Mouse (Mus musculus) cortical plate, adult 2 months (tissue): ENCODE data around the gene Serpina11.

ENCODE experiments used
- CTCF ChIP-seq: fragments of 200-500 bp; IDR thresholded peaks from 2 replicates; pipeline ENCODE4 v1.5.1; 2011; ENCODE audit warnings: mild to moderate bottlenecking, control low read depth, low read length; ENCODE audit not compliant: insufficient read depth; ENCODE audit errors: extremely low read depth
- POLR2A ChIP-seq: fragments of 200-500 bp; IDR thresholded peaks from 2 replicates; pipeline ENCODE4 v1.6.1; 2011; ENCODE audit warnings: mild to moderate bottlenecking, low read length, control low read depth; ENCODE audit not compliant: insufficient read depth; ENCODE audit errors: extremely low read depth

DNA sequence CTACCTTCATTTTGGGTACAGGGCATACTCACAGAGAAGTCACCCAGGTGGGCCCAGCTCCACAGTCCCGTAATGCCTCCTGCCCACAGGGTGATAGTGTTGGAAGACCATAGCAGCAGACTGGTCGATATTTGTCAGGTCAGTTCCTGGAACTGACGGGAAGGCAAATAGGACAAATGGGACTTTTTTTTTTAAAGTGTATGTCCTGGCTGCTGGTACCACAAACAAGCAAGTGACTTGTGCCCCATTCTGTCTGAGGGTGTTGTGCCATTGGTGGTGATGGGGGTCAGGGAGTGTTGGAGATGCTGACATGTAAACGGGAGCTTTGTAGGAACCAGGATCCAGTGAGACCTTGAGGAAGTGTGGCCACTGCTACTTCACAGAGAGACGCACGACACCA lies at the start of gene Serpina11:
- TF ChIP-seq CTCF (no peak), POLR2A (no peak)
